ENCODE assay signal across 25 mouse cellular contexts in the genomic region with DNA sequence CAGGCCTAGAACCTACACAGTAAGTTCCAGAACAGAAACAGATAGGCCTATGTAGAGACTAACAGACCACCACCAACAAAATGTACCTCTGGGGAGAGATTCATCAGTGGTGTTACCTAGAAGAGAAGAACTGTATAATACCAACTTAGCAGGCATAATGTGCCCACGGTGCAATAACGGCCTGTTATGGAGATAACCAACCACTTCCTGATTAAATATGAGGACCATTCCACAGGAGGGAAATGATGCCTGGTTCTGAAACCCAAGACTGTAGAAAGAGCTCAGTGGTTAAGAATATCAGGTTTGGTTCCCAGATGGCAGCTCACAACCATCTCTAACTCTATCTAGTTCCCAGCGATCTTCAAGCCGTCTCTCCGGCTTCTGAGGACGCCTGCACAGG.
"Had no signal": no experiment of that assay in that cellular context is flagged by ENCODE, and none has a peak within 500 bp of the region (broad histone marks: within the 10 kb centered on the region; RNA-seq: fewer than 3 reads in every experiment).

No protein-coding gene starts in this region.

- H3K27me3 ChIP-seq: heart, embryonic 12.5 days; hindbrain, embryonic 13.5 days; hindbrain, embryonic 15.5 days; kidney, embryonic 15.5 days; limb, embryonic 12.5 days; liver, embryonic 13.5 days; liver, embryonic 15.5 days had no signal

- DNase-seq: gastrocnemius, postnatal 14 days; gastrocnemius, postnatal 36 days; heart, adult 18-20 months; heart, postnatal 10 days; heart, postnatal 36 days; kidney, adult 11 months; kidney, adult 2 months; kidney, adult 9 months; kidney, postnatal 14 days; kidney, postnatal 36 days; layer of hippocampus, adult 9-11 months; liver; liver, embryonic 13.5 days; liver, postnatal 0 days had no signal

- H3K4me3 ChIP-seq: heart, embryonic 10.5 days; heart, embryonic 12.5 days; hindbrain, embryonic 13.5 days; hindbrain, embryonic 15.5 days; kidney, embryonic 15.5 days; left cerebral cortex, adult 2 months; limb, embryonic 10.5 days; limb, embryonic 12.5 days; liver, embryonic 13.5 days; liver, embryonic 15.5 days had no signal

- ATAC-seq: intestine, embryonic 16.5 days; liver, postnatal 0 days had no signal

- H3K27ac ChIP-seq: heart, embryonic 10.5 days; hindbrain, embryonic 13.5 days; hindbrain, embryonic 15.5 days; kidney, embryonic 15.5 days; kidney, postnatal 0 days; left cerebral cortex, adult 2 months; limb, embryonic 10.5 days; limb, embryonic 12.5 days; liver, embryonic 13.5 days; liver, embryonic 15.5 days had no signal

- H3K9me3 ChIP-seq: heart, embryonic 10.5 days; heart, embryonic 12.5 days; hindbrain, embryonic 13.5 days; hindbrain, embryonic 15.5 days; kidney, embryonic 15.5 days; limb, embryonic 10.5 days; limb, embryonic 12.5 days; liver, embryonic 13.5 days; liver, embryonic 15.5 days had no signal

- H3K4me1 ChIP-seq: heart, embryonic 10.5 days; heart, embryonic 12.5 days; hindbrain, embryonic 13.5 days; hindbrain, embryonic 15.5 days; kidney, embryonic 15.5 days; limb, embryonic 10.5 days; limb, embryonic 12.5 days; liver, embryonic 13.5 days; liver, embryonic 15.5 days had no signal

- H3K9ac ChIP-seq: heart, embryonic 12.5 days; hindbrain, embryonic 13.5 days; hindbrain, embryonic 15.5 days; kidney, embryonic 15.5 days; limb, embryonic 12.5 days; liver, embryonic 13.5 days; liver, embryonic 15.5 days; liver, postnatal 0 days had no signal
